Mouse (Mus musculus) layer of hippocampus, postnatal 10 days (tissue): ENCODE measurements around the gene Gm9970. TPM values are rescaled to one million over a fixed set of nuclear protein-coding genes. Genes with fewer than 3 reads are reported as not detected.

Experiments used
- DNase-seq, 2 experiments: peaks; one replicate each; pipeline ENCODE4 v3.0.0; 2021; ENCODE audit warnings: low spot score in 2 of 2
- total RNA-seq, 2 experiments: library from RNA; stranded (reverse); gene quantifications; 2 replicates each; pipeline ENCODE4 v1.2.3; 2021

Gene Gm9970
- total RNA-seq, 2 experiments from 2014 or later: not detected

DNA sequence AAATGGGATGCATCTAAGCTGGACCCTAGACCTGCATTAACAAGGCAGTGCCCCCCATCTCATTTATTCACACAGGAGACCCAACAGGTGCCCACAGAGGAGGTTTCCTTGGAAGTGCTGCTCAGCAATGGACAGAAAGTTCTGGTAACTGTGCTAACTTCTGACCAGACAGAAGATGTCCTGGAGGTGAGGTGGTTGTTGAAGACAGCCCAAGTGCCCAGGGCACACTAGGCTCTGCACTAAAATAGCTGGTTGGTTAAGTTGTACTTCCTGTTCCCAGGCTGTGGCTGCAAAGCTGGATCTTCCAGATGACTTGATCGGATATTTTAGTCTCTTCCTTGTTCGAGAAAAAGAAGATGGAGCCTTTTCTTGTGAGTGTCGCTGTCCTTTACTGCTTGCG lies 45.4 kb downstream of the Gm9970 start:
- DNase-seq: no peak

GRCm38 (mm10) chr5:31194486-31195485 lies 46.2 kb downstream of the Gm9970 start:
- DNase-seq: no peak

GRCm38 (mm10) chr5:31193631-31194281 lies 47.3 kb downstream of the Gm9970 start:
- no peak for DNase-seq

DNA sequence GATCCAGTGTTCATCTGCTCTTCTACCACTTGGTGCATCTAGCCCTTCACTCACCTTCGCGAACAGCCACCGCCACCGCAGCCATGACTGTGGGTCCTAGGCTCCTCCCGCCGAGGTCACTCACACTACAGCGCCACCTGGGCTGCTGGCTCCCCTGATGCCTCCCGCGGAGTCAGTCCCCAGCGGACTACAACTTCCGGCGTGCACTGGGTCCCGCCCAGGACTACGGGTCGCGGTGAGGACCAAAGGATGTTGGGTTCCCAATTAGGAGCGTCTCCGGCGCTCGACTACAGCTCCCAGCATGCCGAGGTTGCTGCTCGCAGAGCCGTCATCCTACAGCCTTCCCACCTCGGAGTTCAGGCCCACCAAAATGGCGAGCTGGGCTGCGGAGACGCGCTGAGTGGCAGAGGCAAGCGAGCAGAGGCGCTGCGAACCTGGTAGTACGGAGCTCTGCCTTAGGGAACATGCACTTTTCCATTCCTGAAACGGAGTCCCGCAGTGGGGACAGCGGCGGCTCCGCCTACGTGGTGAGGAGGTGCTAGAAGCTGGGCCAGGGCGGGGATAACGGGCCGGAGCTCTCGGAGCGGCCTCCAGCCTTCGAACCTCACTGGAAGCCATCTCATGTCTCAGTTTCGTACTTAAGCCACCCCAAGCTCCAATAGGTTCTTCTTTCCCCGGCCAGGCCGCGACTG lies 47.9 kb downstream of the Gm9970 start, which contains the start of the genes Snx17 and Eif2b4:
Gene Snx17, plus strand, starts transcription at position 289 of the 692 bp plus-strand sequence.
Gene Eif2b4, minus strand, starts transcription at position 492 of the 692 bp plus-strand sequence.
- DNase-seq: peak; percentile 99

DNA sequence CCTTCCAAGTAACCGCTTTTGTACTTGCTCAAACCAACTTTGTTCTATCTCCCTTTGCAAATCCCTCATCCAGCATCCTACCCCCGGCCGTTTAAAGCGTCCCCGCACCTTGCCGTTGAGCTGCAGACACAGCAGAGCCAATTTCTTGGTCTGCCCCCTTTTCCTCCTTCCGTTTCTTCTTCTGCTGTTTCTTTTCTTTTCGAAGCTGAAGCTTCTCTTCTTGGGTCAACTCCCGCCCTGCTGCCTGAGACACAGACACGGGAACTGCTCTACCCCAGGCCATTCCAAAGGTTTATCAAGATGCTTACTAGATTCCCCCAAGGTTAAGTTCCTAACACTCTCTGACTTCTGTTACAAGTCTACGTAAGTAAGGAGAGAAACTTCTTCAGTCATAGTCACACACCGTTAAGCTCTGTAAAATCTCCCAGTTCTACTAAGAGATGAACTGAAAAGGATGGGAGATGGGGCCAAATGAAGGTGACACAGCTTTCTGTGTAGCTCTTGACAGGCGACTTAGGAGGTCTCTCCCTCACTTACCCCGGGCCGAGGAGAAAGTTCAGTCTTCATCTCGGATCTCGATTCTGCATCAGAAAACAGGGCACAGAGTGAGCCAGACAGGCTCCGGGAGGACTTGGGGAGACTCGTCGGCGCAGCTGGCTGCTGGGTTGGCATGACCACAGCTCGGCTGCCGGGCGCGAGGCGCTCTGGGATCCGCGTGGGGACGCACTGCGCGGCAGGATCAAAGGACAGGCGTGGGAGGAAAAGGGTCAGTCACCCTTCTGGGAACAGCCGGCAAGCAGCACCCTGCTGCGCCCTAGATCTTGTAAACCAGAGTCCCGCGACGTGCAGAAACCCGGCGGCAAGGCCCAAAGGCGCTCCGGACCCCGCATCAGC lies 48.7 kb downstream of the Gm9970 start:
- no peak for DNase-seq

Other genes starting within 250 kb of the Gm9970 start
- 10 to 100 TPM; 80.1 to 86.1 TPM for gene Atraid, start 192.9 kb downstream of the Gm9970 start, total RNA-seq
- 10 to 100 TPM; 14.2 to 16.6 TPM for gene Slc5a6, start 192.3 kb downstream of the Gm9970 start, total RNA-seq
- gene Cad, start 186.5 kb downstream of the Gm9970 start, total RNA-seq: 10 to 100 TPM; 21.2 to 23.2 TPM
- gene Dnajc5g, start 134.9 kb downstream of the Gm9970 start, total RNA-seq: not detected
- 10 to 100 TPM; 41.0 to 47.6 TPM for gene Slc30a3, start 133.0 kb downstream of the Gm9970 start, total RNA-seq
- not detected for gene Trim54, start 124.5 kb downstream of the Gm9970 start, total RNA-seq
- not detected for gene Ucn, start 102.4 kb downstream of the Gm9970 start, total RNA-seq
- gene Mpv17, start 87.0 kb downstream of the Gm9970 start, total RNA-seq: 10 to 100 TPM; 36.3 to 41.4 TPM
- 1 to 10 TPM; 2.2 to 2.6 TPM for gene Gm29609, start 61.3 kb downstream of the Gm9970 start, total RNA-seq
- gene Gtf3c2, start 61.1 kb downstream of the Gm9970 start, total RNA-seq: 10 to 100 TPM; 57.4 to 66.3 TPM
- 10 to 100 TPM; 77.1 to 83.3 TPM for gene Snx17, start 48.0 kb downstream of the Gm9970 start, total RNA-seq
- gene Eif2b4, start 47.8 kb downstream of the Gm9970 start, total RNA-seq: 10 to 100 TPM; 53.0 to 62.7 TPM
- gene Zfp513, start 38.9 kb downstream of the Gm9970 start, total RNA-seq: 10 to 100 TPM; 28.9 to 33.1 TPM
- 100 to 1,000 TPM; 102 to 107 TPM for gene Ppm1g, start 20.5 kb downstream of the Gm9970 start, total RNA-seq
- gene Nrbp1, start 368 bp downstream of the Gm9970 start, total RNA-seq: 10 to 100 TPM; 76.3 to 76.6 TPM
- gene Krtcap3, start 10.5 kb upstream of the Gm9970 start, total RNA-seq: 1 to 10 TPM; 2.3 to 2.9 TPM
- gene Ift172, start 49.9 kb upstream of the Gm9970 start, total RNA-seq: 10 to 100 TPM; 68.7 to 70.3 TPM
- 100 to 1,000 TPM; 164 to 185 TPM for gene Fndc4, start 54.8 kb upstream of the Gm9970 start, total RNA-seq
- under 1 TPM; 0.09 to 0.25 TPM for gene Gckr, start 56.2 kb upstream of the Gm9970 start, total RNA-seq
- gene Zfp512, start 211.2 kb upstream of the Gm9970 start, total RNA-seq: 10 to 100 TPM; 51.5 to 55.8 TPM
- gene 4930548H24Rik, start 244.5 kb upstream of the Gm9970 start, total RNA-seq: under 1 TPM; 0.16 to 0.37 TPM